12 mouse cellular contexts compared by ENCODE assay signal in the genomic region with DNA sequence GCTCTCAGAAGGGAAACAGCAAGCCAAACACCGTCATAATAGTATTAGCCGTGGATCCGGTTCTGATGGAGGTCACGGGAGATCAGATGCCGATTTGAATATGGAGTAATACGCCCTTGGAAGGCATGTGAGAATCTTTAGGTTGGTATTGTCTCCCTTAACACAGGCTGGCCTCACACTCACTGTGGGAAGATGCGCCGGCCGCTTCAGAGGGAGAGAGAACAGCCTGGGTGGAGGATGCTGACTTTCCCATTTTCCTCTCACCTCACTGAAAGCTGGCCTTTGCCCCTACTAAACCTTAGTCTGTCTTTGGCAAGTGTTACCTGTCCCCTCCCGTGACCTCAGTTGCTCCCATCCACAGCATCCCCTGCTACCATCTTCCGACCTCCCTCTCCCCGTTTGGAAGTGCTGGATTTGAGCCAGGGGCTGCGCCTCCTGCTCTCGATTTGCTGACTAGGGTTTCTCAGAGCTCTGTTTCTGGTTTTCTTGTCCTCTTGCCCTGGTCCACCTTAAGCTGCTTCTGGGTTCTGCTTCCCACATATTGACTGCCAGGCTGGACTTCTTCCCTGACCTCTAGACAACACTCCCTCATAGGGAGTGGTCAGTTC.
DNase-seq lines count a peak whose midpoint lies in the region; ATAC-seq lines count a peak whose summit lies in the region.
"Had no signal": no experiment of that assay in that cellular context is flagged by ENCODE, and none has a peak within 500 bp of the region (broad histone marks: within the 10 kb centered on the region; RNA-seq: fewer than 3 reads in every experiment).

No protein-coding gene starts in this region.

- H3K9me3 ChIP-seq in midbrain, embryonic 15.5 days = no peaks in the 10 kb centered on the region
- H3K9me3 ChIP-seq: forebrain, embryonic 13.5 days had no signal

- H3K27ac ChIP-seq in midbrain, embryonic 15.5 days = no peak overlapping the region
- H3K27ac ChIP-seq: forebrain, embryonic 13.5 days; left cerebral cortex, adult 2 months had no signal

- H3K36me3 ChIP-seq in midbrain, embryonic 15.5 days (replicated peaks) = no peaks in the 10 kb centered on the region

- WGBS in midbrain, embryonic 15.5 days = 45% methylated on average over 14 of the region's 14 CpGs

- H3K9ac ChIP-seq in midbrain, embryonic 15.5 days = no peak overlapping the region
- H3K9ac ChIP-seq: forebrain, embryonic 13.5 days had no signal

- ATAC-seq in midbrain, embryonic 15.5 days (replicated peaks) = peak; percentile 28; the same call in 1 of the 2 replicates
- ATAC-seq: forebrain, embryonic 13.5 days had no signal

- H3K4me1 ChIP-seq in midbrain, embryonic 15.5 days = peaks cover 8% of the 10 kb centered on the region; the same call in 1 of the 2 replicates
- H3K4me1 ChIP-seq: forebrain, embryonic 13.5 days had no signal

- peak; percentile 76 for DNase-seq in cerebellum, postnatal 10 days
- DNase-seq in cerebellum, adult 8-10 months = no peak
- DNase-seq in left cerebral cortex, postnatal 4 days = peak; percentile 40
- DNase-seq in left cerebral cortex, adult 9 months (ENCODE audit: low spot score in 2 of 2) = no peak
- DNase-seq in kidney, adult 18-20 months = peak; percentile 10
- no peak for DNase-seq in layer of hippocampus, postnatal 10 days (ENCODE audit: low spot score in 2 of 2)
- no peak for DNase-seq in right cerebral cortex, postnatal 10 days (ENCODE audit: low spot score in 2 of 2)
- DNase-seq: adrenal gland, postnatal 25 days; heart, adult 18-20 months had no signal

- peak overlapping the region; percentile 25 for H3K4me2 ChIP-seq in midbrain, embryonic 15.5 days
- H3K4me2 ChIP-seq: forebrain, embryonic 13.5 days had no signal

- H3K4me3 ChIP-seq in midbrain, embryonic 15.5 days = no peak overlapping the region
- H3K4me3 ChIP-seq: forebrain, embryonic 13.5 days; left cerebral cortex, adult 2 months had no signal

- intact Hi-C loops in left cerebral cortex, postnatal 4 days (cut with DNase I) = loop anchor here (5.0 kb wide), 1 partner anchor 1298 kb away; the partner anchor contains the start of gene Htr1b

- H3K27me3 ChIP-seq in midbrain, embryonic 15.5 days (replicated peaks) = peaks cover 6% of the 10 kb centered on the region; the same call in 1 of the 2 replicates

Comparison
In these comparisons a context has a peak if more than half of its experiments do, and no peak if none do; other contexts are left out.
1. DNase-seq: peak in cerebellum, postnatal 10 days (2 of 2), left cerebral cortex, postnatal 4 days (single experiment) and kidney, adult 18-20 months (single experiment); none in cerebellum, adult 8-10 months (single experiment), left cerebral cortex, adult 9 months (0 of 2), layer of hippocampus, postnatal 10 days (0 of 2) and right cerebral cortex, postnatal 10 days (0 of 2).